Mouse (Mus musculus) intestine, embryonic 15.5 days (tissue): ENCODE data around the gene Slc3a1. TPM values are rescaled to one million over a fixed set of nuclear protein-coding genes. Genes with fewer than 3 reads are reported as not detected.

ENCODE experiments used
- ATAC-seq: fragments of 200-750 bp; cut with Nextera tagmentation; 2 replicates; pipeline ENCODE4 v1.8.0; 2017; ENCODE audit warnings: moderate TSS enrichment, moderate library complexity
- H3K27ac ChIP-seq: fragments of 300-500 bp; sonication (generic); 2 replicates; pipeline ENCODE4 v1.5.1; 2015; ENCODE audit warnings: mild to moderate bottlenecking, inconsistent platforms
- H3K27me3 ChIP-seq: fragments of 300-500 bp; sonication (generic); replicated peaks from 2 replicates; pipeline ENCODE4 v1.6.1; 2015; ENCODE audit warnings: inconsistent platforms
- H3K36me3 ChIP-seq: fragments of 300-500 bp; sonication (generic); 2 replicates; pipeline ENCODE4 v1.6.1; 2015; ENCODE audit warnings: inconsistent platforms
- H3K4me1 ChIP-seq: fragments of 300-500 bp; sonication (generic); replicated peaks from 2 replicates; pipeline ENCODE4 v1.6.1; 2015; ENCODE audit warnings: inconsistent platforms
- H3K4me2 ChIP-seq: fragments of 300-500 bp; sonication (generic); replicated peaks from 2 replicates; pipeline ENCODE4 v1.6.1; 2015; ENCODE audit warnings: mild to moderate bottlenecking, inconsistent platforms
- H3K4me3 ChIP-seq: fragments of 300-500 bp; sonication (generic); replicated peaks from 2 replicates; pipeline ENCODE4 v1.5.1; 2015; ENCODE audit warnings: inconsistent platforms
- H3K9ac ChIP-seq: fragments of 300-500 bp; sonication (generic); 2 replicates; pipeline ENCODE4 v1.6.1; 2015; ENCODE audit warnings: inconsistent platforms
- H3K9me3 ChIP-seq: fragments of 300-500 bp; sonication (generic); 2 replicates; pipeline ENCODE4 v1.6.1; 2016; ENCODE audit warnings: inconsistent platforms
- WGBS: fragments of 180-500 bp; shearing (Covaris S2); methylation state at CpG from one replicate; pipeline ENCODE4 v1.1.7; 2015; 5-methylcytosine and 5-hydroxymethylcytosine counted together
- polyA plus RNA-seq: library from polyadenylated mRNA; unstranded; fragments of >200 nt; fragmentation: Nextera tagmentation; extraction: Ambion mirVana; gene quantifications from 2 replicates; pipeline ENCODE4 v1.2.1, GENCODE M21; 2015

The Slc3a1 gene
- polyA plus RNA-seq, 1 experiment from 2014 or later = 25.5 TPM

- Histone ChIP-seq H3K9me3 (no peaks in the 10 kb centered on the region), H3K36me3 (peaks cover 9% of the 10 kb centered on the region; the same call in 1 of the 2 replicates), H3K27me3 (no peaks in the 10 kb centered on the region), H3K4me2 (no peak overlapping the region), H3K9ac (no peak overlapping the region), H3K4me3 (no peak overlapping the region), H3K27ac (no peak overlapping the region), H3K4me1 (no peaks in the 10 kb centered on the region)
- 91% methylated on average over 8 of the region's 8 CpGs for WGBS
- no peak for ATAC-seq
Measured at GRCm38 (mm10) chr17:85071088-85071775, 43.1 kb downstream of the Slc3a1 start.

- H3K4me2 ChIP-seq = no peak overlapping the region
- H3K4me1 ChIP-seq = no peaks in the 10 kb centered on the region
- H3K27me3 ChIP-seq = no peaks in the 10 kb centered on the region
- H3K4me3 ChIP-seq = no peak overlapping the region
- no peak overlapping the region for H3K9ac ChIP-seq
- peaks cover 12% of the 10 kb centered on the region; the same call in 1 of the 2 replicates for H3K36me3 ChIP-seq
- ATAC-seq = no peak
- 75% methylated on average over 11 of the region's 11 CpGs for whole genome bisulfite sequencing
- no peaks in the 10 kb centered on the region for H3K9me3 ChIP-seq
- H3K27ac ChIP-seq = no peak overlapping the region
Measured at GRCm38 (mm10) chr17:85072383-85072782, 44.2 kb downstream of the Slc3a1 start.

- H3K9me3 ChIP-seq = no peaks in the 10 kb centered on the region
- H3K27me3 ChIP-seq = no peaks in the 10 kb centered on the region
- H3K9ac ChIP-seq = no peak overlapping the region
- H3K36me3 ChIP-seq = peaks cover 14% of the 10 kb centered on the region; the same call in 1 of the 2 replicates
- no peaks in the 10 kb centered on the region for H3K4me1 ChIP-seq
- no peak; the same call in 1 of the 2 replicates for ATAC-seq
- no peak overlapping the region for H3K4me2 ChIP-seq
- no peak overlapping the region for H3K27ac ChIP-seq
- H3K4me3 ChIP-seq = no peak overlapping the region
- WGBS = 51% methylated on average over 7 of the region's 7 CpGs
Measured at GRCm38 (mm10) chr17:85073214-85073613, 45.0 kb downstream of the Slc3a1 start.

DNA sequence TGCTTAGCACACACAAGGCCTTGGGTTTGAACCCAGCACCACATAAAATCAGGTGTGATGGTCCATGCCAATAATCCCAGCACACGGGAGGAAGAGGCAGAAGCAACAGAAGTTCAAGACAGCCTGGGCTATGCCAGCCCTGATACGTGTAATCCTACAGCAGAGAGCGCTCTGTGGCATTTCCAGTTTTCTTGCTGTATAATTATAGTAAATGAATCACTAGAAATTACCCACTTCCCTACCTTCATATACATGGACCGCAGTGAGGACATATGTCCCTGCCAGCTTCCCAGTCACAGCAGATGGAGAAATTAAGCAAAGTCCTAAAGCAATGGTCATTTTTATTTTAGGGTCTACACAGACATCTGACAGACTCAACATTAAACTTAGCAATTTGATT is 45.9 kb downstream of the Slc3a1 start:
- ATAC-seq = no peak
- 96% methylated on average over 4 of the region's 4 CpGs for WGBS

GRCm38 (mm10) chr17:85079276-85079675 is 51.1 kb downstream of the Slc3a1 start:
- Histone ChIP-seq H3K27me3 (no peaks in the 10 kb centered on the region), H3K27ac (no peak overlapping the region), H3K4me2 (no peak overlapping the region), H3K4me3 (no peak overlapping the region), H3K36me3 (peaks cover 12% of the 10 kb centered on the region; the same call in 1 of the 2 replicates), H3K4me1 (no peaks in the 10 kb centered on the region), H3K9me3 (no peaks in the 10 kb centered on the region), H3K9ac (no peak overlapping the region)
- WGBS = 90% methylated on average over 3 of the region's 3 CpGs
- ATAC-seq = no peak

More for the DNA sequence above, 45.9 kb downstream of the Slc3a1 start:
- Histone ChIP-seq H3K9me3 (no peaks in the 10 kb centered on the region), H3K4me1 (no peaks in the 10 kb centered on the region), H3K36me3 (peaks cover 22% of the 10 kb centered on the region; the same call in 1 of the 2 replicates), H3K27ac (no peak overlapping the region), H3K27me3 (no peaks in the 10 kb centered on the region), H3K9ac (no peak overlapping the region), H3K4me3 (no peak overlapping the region), H3K4me2 (no peak overlapping the region)

- Histone ChIP-seq H3K4me2 (no peak overlapping the region), H3K4me1 (no peaks in the 10 kb centered on the region), H3K36me3 (peaks cover 12% of the 10 kb centered on the region; the same call in 1 of the 2 replicates), H3K27ac (no peak overlapping the region), H3K27me3 (no peaks in the 10 kb centered on the region), H3K9me3 (no peaks in the 10 kb centered on the region), H3K9ac (no peak overlapping the region), H3K4me3 (no peak overlapping the region)
- WGBS = 94% methylated on average over 11 of the region's 11 CpGs
- no peak for ATAC-seq
Measured at GRCm38 (mm10) chr17:85080781-85081180, 52.6 kb downstream of the Slc3a1 start.

GRCm38 (mm10) chr17:85085335-85085734 is 57.2 kb downstream of the Slc3a1 start:
- no peak overlapping the region for H3K4me3 ChIP-seq
- no peaks in the 10 kb centered on the region for H3K9me3 ChIP-seq
- H3K4me2 ChIP-seq = no peak overlapping the region
- H3K27ac ChIP-seq = no peak overlapping the region
- no peaks in the 10 kb centered on the region for H3K36me3 ChIP-seq
- H3K9ac ChIP-seq = no peak overlapping the region
- ATAC-seq = no peak
- peaks cover 4% of the 10 kb centered on the region; the same call in 1 of the 2 replicates for H3K4me1 ChIP-seq
- 63% methylated on average over 2 of the region's 2 CpGs for WGBS
- H3K27me3 ChIP-seq = no peaks in the 10 kb centered on the region

DNA sequence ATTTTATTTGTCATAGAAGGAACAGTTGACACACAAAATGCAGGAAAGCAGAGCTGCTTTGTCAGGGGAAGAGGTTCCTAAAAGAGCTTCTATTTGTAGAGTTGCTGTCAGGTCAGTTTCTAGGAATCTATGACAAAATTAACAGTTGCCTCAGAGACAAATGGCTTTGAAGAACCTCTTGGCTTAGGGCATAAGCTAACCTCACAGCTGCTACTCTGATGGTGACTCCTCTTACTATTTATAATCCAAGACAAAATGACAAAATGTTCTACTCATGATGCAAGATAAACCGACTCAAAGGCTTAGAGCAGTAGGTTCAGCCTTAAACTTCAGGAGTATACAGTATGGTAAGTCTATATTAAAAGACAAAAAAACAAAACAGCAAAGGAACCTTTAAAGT is 58.3 kb downstream of the Slc3a1 start:
- H3K36me3 ChIP-seq = no peaks in the 10 kb centered on the region

DNA sequence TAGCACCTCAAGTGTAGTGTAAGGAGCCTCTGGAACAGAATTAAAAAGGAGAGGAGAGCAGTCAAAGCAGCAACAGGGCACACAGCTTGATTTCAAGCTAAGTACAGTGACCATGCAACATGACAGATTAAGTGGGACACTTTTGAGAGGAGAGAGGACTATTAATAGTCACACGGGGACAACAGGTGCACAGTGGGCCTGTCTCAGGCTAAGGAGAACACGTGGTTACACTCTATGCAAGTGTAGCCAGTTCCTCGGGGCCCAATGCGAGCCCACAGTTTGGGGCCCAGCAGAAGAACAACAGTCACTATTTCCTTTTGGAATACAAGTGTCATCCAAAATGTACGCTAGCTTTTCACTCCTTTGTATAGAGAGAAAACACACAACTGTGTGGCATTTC is 59.4 kb downstream of the Slc3a1 start:
- Histone ChIP-seq H3K4me3 (no peak overlapping the region), H3K9me3 (no peaks in the 10 kb centered on the region), H3K4me1 (peaks cover 4% of the 10 kb centered on the region; the same call in 1 of the 2 replicates), H3K36me3 (no peaks in the 10 kb centered on the region), H3K9ac (no peak overlapping the region), H3K4me2 (no peak overlapping the region), H3K27ac (no peak overlapping the region), H3K27me3 (no peaks in the 10 kb centered on the region)
- WGBS = 87% methylated on average over 5 of the region's 5 CpGs
- no peak for ATAC-seq

More for the DNA sequence above, 58.3 kb downstream of the Slc3a1 start:
- Histone ChIP-seq H3K27ac (no peak overlapping the region), H3K4me3 (no peak overlapping the region), H3K27me3 (no peaks in the 10 kb centered on the region), H3K4me2 (no peak overlapping the region), H3K4me1 (peaks cover 4% of the 10 kb centered on the region; the same call in 1 of the 2 replicates), H3K9me3 (no peaks in the 10 kb centered on the region), H3K9ac (no peak overlapping the region)
- WGBS = 89% methylated on average over 1 of the region's 1 CpGs
- ATAC-seq = no peak

- Histone ChIP-seq H3K9me3 (no peaks in the 10 kb centered on the region), H3K4me1 (peaks cover 4% of the 10 kb centered on the region; the same call in 1 of the 2 replicates), H3K36me3 (no peaks in the 10 kb centered on the region), H3K4me2 (no peak overlapping the region), H3K27ac (no peak overlapping the region), H3K4me3 (no peak overlapping the region), H3K9ac (no peak overlapping the region), H3K27me3 (no peaks in the 10 kb centered on the region)
- 88% methylated on average over 11 of the region's 11 CpGs for WGBS
- ATAC-seq = no peak
Measured at GRCm38 (mm10) chr17:85088401-85088800, 60.2 kb downstream of the Slc3a1 start.

DNA sequence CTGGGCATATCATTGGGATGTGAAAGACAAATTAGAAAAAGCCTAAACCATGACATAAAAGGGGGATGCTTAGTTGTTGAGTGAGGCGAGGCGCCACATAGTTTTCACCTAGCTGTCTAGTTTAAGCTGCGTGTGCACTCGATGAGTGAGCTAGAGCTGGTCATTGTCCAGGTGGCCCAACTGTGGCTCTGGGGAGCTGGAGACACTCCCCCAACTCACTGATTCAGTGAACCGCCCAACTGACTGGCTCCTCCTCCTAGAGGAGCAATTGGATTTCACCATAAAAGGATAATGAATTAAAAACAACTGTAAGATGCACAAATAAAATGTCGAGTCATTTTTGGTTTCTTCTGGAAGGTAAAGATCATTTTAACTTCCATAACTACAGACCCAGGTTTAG is 60.8 kb downstream of the Slc3a1 start:
- Histone ChIP-seq H3K4me1 (peaks cover 4% of the 10 kb centered on the region; the same call in 1 of the 2 replicates), H3K4me3 (peak overlapping the region; percentile 98), H3K9ac (no peak overlapping the region), H3K9me3 (no peaks in the 10 kb centered on the region), H3K36me3 (no peaks in the 10 kb centered on the region), H3K27ac (no peak overlapping the region), H3K4me2 (peak overlapping the region; percentile 69), H3K27me3 (no peaks in the 10 kb centered on the region)
- WGBS = 47% methylated on average over 6 of the region's 6 CpGs
- no peak for ATAC-seq

DNA sequence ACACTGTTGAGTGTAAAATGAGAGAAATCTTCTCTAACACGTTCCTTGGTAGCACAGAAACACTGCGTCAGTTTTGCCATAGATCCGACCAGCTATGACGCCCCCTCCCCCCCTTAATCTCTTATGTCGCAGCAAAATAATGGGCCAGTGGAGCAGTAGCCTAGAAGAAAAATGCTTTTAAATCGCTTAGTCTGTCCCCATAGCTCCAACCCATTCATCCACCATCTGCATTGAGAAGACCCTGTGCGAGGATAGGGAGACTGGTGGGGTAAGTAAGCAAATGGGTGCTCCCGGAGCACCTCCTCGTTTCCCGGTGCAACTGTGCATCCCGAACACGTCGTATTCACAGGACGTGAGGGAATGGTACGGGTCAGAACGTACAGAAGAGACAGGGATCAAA is 61.4 kb downstream of the Slc3a1 start:
- Histone ChIP-seq H3K27ac (peak overlapping the region; percentile 75), H3K27me3 (no peaks in the 10 kb centered on the region), H3K36me3 (no peaks in the 10 kb centered on the region), H3K4me2 (peak overlapping the region; percentile 69), H3K9ac (peak overlapping the region; percentile 61), H3K9me3 (no peaks in the 10 kb centered on the region), H3K4me1 (peaks cover 4% of the 10 kb centered on the region; the same call in 1 of the 2 replicates), H3K4me3 (peak overlapping the region; percentile 98)
- WGBS = under 1% methylated on average over 16 of the region's 16 CpGs
- ATAC-seq = peak; percentile 5
